Mouse (Mus musculus): ENCODE data around the gene Hnrnpab. TPM values are rescaled to one million over a fixed set of nuclear protein-coding genes. Genes with fewer than 3 reads are reported as not detected.
A peak's percentile ranks its signal among the peaks of the same experiment; 100 is the strongest.

The Hnrnpab gene
- polyA plus RNA-seq, 1 experiment from 2014 or later: 362 TPM

- 33% methylated on average over 11 of the region's 11 CpGs for WGBS (ENCODE audit: insufficient replicate concordance)
- Histone ChIP-seq H3K36me3 (ENCODE audit: control insufficient read depth, insufficient read depth, low read length) (peaks cover 3% of the 10 kb centered on the region; the same call in 1 of the 2 replicates), H3K4me2 (peak overlapping the region; percentile 95), H3K9ac (ENCODE audit: low read depth, low read length) (peak overlapping the region; percentile 73; the same call in 1 of the 2 replicates), H3K27me3 (ENCODE audit: control insufficient read depth, insufficient read depth, low read length) (0 out of 2 replicates have a peak, but pooled peaks cover 5% of the 10 kb centered on the region), H3K9me3 (replicated peaks; ENCODE audit: control insufficient read depth, low read length) (no peaks in the 10 kb centered on the region), H3K4me1 (ENCODE audit: control insufficient read depth, insufficient read depth, low read length) (peaks cover 23% of the 10 kb centered on the region), H3K27ac (ENCODE audit: low read depth, low read length) (no peak overlapping the region), H3K4me3 (ENCODE audit: low read depth, low read length) (peak overlapping the region; percentile 65)
- no peak for ATAC-seq (replicated peaks; ENCODE audit: insufficient number of reproducible peaks, low FRiP score, low TSS enrichment)
Observed at GRCm38 (mm10) chr11:51649111-51649888, 42.7 kb upstream of the Hnrnpab start.

GRCm38 (mm10) chr11:51648566-51648965, 41.9 kb upstream of the Hnrnpab start:
- Histone ChIP-seq H3K27me3 (ENCODE audit: control insufficient read depth, insufficient read depth, low read length) (peaks cover 7% of the 10 kb centered on the region; the same call in 1 of the 2 replicates), H3K9ac (ENCODE audit: low read depth, low read length) (0 out of 2 replicates have a peak overlapping the region, but pooled peaks have one; percentile 54), H3K9me3 (replicated peaks; ENCODE audit: control insufficient read depth, low read length) (no peaks in the 10 kb centered on the region), H3K4me3 (ENCODE audit: low read depth, low read length) (no peak overlapping the region), H3K27ac (ENCODE audit: low read depth, low read length) (no peak overlapping the region), H3K4me1 (ENCODE audit: control insufficient read depth, insufficient read depth, low read length) (peaks cover 26% of the 10 kb centered on the region), H3K4me2 (peak overlapping the region; percentile 95), H3K36me3 (ENCODE audit: control insufficient read depth, insufficient read depth, low read length) (peaks cover 3% of the 10 kb centered on the region)
- no peak for ATAC-seq (replicated peaks; ENCODE audit: insufficient number of reproducible peaks, low FRiP score, low TSS enrichment)
- WGBS (ENCODE audit: insufficient replicate concordance): 25% methylated on average over 3 of the region's 3 CpGs

DNA sequence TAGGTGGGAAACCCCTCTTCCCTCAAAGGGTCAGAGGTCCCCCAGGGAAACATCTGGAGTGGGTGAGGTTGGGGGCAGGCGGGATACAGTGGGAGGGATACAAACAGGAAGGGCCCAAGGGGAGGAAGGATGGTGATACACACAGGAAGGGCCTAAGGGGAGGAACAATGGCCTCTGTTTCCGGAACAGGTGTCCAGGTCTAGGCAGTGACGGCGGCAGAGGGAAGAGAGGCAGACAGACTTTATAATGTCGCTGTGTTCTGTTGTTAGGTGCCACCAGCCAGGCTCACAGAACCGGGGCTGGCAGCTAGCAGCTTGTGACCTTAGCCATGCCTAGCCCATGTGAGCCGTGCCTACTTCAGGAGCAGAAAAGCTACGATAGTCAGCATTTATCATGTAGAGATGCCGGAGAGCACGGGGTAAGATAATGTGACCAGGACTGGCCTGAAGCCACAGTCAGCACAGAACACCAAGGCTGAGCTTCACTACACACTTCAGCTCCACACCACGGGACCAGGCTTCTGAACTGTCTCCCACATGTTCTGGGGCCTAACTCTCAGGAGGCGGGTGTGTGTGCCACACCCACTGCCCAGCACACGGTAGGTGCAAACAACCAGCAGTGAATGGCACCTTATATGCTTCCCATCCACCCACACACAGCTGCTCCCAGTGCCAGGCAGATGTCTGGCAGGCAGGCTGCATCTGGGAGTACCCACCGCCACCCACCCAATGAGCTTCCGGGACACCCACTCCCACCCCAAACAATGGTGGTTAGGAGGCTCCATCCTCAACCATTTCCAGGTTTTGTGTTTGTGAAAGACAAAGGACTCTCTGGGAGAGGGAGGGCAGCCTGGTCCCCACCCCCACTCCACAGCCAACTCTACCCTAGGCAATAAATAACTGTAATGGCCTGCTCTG, 40.4 kb upstream of the Hnrnpab start:
- Histone ChIP-seq H3K27ac (ENCODE audit: low read depth, low read length) (peak overlapping the region; percentile 29), H3K4me3 (ENCODE audit: low read depth, low read length) (no peak overlapping the region), H3K9me3 (replicated peaks; ENCODE audit: control insufficient read depth, low read length) (no peaks in the 10 kb centered on the region), H3K9ac (ENCODE audit: low read depth, low read length) (no peak overlapping the region), H3K4me1 (ENCODE audit: control insufficient read depth, insufficient read depth, low read length) (peaks cover 34% of the 10 kb centered on the region), H3K27me3 (ENCODE audit: control insufficient read depth, insufficient read depth, low read length) (peaks cover 9% of the 10 kb centered on the region; the same call in 1 of the 2 replicates), H3K4me2 (peak overlapping the region; percentile 34), H3K36me3 (ENCODE audit: control insufficient read depth, insufficient read depth, low read length) (peaks cover 3% of the 10 kb centered on the region)
- no peak for ATAC-seq (replicated peaks; ENCODE audit: insufficient number of reproducible peaks, low FRiP score, low TSS enrichment)
- 65% methylated on average over 15 of the region's 15 CpGs for WGBS (ENCODE audit: insufficient replicate concordance)

DNA sequence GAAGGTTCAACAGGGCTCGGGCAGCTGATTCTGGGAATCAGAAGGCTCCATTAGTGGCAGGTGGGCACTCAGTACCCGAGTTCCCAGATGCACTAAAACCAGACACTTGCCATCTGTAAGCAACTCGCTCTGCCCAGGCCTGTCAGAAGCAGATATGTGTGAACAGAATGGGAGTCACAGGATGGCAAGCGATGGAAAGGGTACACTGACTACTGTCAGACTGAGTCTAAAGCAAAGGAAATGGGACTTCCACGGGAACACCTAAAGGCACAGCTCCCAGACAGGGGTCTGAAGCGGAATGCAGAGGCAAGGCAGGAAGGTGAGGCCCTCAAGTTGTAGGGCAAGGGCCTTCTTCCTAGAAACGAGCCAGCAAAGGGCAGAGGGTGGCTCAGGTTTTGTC, 39.6 kb upstream of the Hnrnpab start:
- ATAC-seq (replicated peaks; ENCODE audit: insufficient number of reproducible peaks, low FRiP score, low TSS enrichment): no peak
- Histone ChIP-seq H3K4me1 (ENCODE audit: control insufficient read depth, insufficient read depth, low read length) (peaks cover 34% of the 10 kb centered on the region), H3K36me3 (ENCODE audit: control insufficient read depth, insufficient read depth, low read length) (peaks cover 3% of the 10 kb centered on the region), H3K27me3 (ENCODE audit: control insufficient read depth, insufficient read depth, low read length) (peaks cover 6% of the 10 kb centered on the region; the same call in 1 of the 2 replicates), H3K27ac (ENCODE audit: low read depth, low read length) (no peak overlapping the region), H3K9ac (ENCODE audit: low read depth, low read length) (no peak overlapping the region), H3K9me3 (replicated peaks; ENCODE audit: control insufficient read depth, low read length) (no peaks in the 10 kb centered on the region), H3K4me2 (no peak overlapping the region), H3K4me3 (ENCODE audit: low read depth, low read length) (no peak overlapping the region)
- WGBS (ENCODE audit: insufficient replicate concordance): 77% methylated on average over 7 of the region's 7 CpGs

DNA sequence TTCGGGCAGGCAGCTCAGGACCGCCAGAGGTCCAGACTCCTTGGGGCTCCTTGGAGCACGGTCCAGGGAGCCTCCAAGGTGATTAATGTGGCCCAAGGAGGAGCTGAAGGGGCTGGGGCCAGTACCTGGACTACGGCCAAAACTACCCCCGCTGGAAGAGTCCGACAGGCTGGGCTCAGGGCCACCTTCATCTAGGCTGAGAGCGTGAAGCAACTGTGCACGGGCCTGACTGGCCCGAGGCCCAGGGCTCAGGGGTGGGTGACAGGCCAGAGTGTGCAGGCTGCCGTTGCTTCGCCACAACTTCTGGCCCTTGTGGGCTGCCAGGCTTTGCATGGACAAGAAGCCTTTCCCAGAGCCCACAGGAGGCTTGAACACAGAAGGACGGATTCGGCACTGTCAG, 38.6 kb upstream of the Hnrnpab start:
- peaks cover 31% of the 10 kb centered on the region for H3K4me1 ChIP-seq (ENCODE audit: control insufficient read depth, insufficient read depth, low read length)
- ATAC-seq (replicated peaks; ENCODE audit: insufficient number of reproducible peaks, low FRiP score, low TSS enrichment): no peak
- H3K9me3 ChIP-seq (replicated peaks; ENCODE audit: control insufficient read depth, low read length): no peaks in the 10 kb centered on the region
- H3K36me3 ChIP-seq (ENCODE audit: control insufficient read depth, insufficient read depth, low read length): peaks cover 3% of the 10 kb centered on the region
- H3K4me2 ChIP-seq: no peak overlapping the region
- H3K27ac ChIP-seq (ENCODE audit: low read depth, low read length): no peak overlapping the region
- no peak overlapping the region for H3K9ac ChIP-seq (ENCODE audit: low read depth, low read length)
- peaks cover 6% of the 10 kb centered on the region; the same call in 1 of the 2 replicates for H3K27me3 ChIP-seq (ENCODE audit: control insufficient read depth, insufficient read depth, low read length)
- H3K4me3 ChIP-seq (ENCODE audit: low read depth, low read length): no peak overlapping the region
- 87% methylated on average over 13 of the region's 13 CpGs for WGBS (ENCODE audit: insufficient replicate concordance)

GRCm38 (mm10) chr11:51644217-51644616, 37.6 kb upstream of the Hnrnpab start:
- Histone ChIP-seq H3K27ac (ENCODE audit: low read depth, low read length) (no peak overlapping the region), H3K9ac (ENCODE audit: low read depth, low read length) (no peak overlapping the region), H3K4me3 (ENCODE audit: low read depth, low read length) (no peak overlapping the region), H3K36me3 (ENCODE audit: control insufficient read depth, insufficient read depth, low read length) (peaks cover 3% of the 10 kb centered on the region), H3K9me3 (replicated peaks; ENCODE audit: control insufficient read depth, low read length) (no peaks in the 10 kb centered on the region), H3K27me3 (ENCODE audit: control insufficient read depth, insufficient read depth, low read length) (peaks cover 6% of the 10 kb centered on the region; the same call in 1 of the 2 replicates), H3K4me1 (ENCODE audit: control insufficient read depth, insufficient read depth, low read length) (peaks cover 22% of the 10 kb centered on the region), H3K4me2 (no peak overlapping the region)
- 67% methylated on average over 16 of the region's 16 CpGs for WGBS (ENCODE audit: insufficient replicate concordance)
- no peak for ATAC-seq (replicated peaks; ENCODE audit: insufficient number of reproducible peaks, low FRiP score, low TSS enrichment)

GRCm38 (mm10) chr11:51643761-51644160, 37.1 kb upstream of the Hnrnpab start:
- H3K4me2 ChIP-seq: peak overlapping the region; percentile 33; the same call in 1 of the 2 replicates
- no peak overlapping the region for H3K27ac ChIP-seq (ENCODE audit: low read depth, low read length)
- peaks cover 3% of the 10 kb centered on the region for H3K36me3 ChIP-seq (ENCODE audit: control insufficient read depth, insufficient read depth, low read length)
- H3K4me1 ChIP-seq (ENCODE audit: control insufficient read depth, insufficient read depth, low read length): peaks cover 17% of the 10 kb centered on the region
- H3K27me3 ChIP-seq (ENCODE audit: control insufficient read depth, insufficient read depth, low read length): peaks cover 4% of the 10 kb centered on the region; the same call in 1 of the 2 replicates
- no peak for ATAC-seq (replicated peaks; ENCODE audit: insufficient number of reproducible peaks, low FRiP score, low TSS enrichment)
- peak overlapping the region; percentile 30; the same call in 1 of the 2 replicates for H3K9ac ChIP-seq (ENCODE audit: low read depth, low read length)
- no peak overlapping the region; the same call in 1 of the 2 replicates for H3K4me3 ChIP-seq (ENCODE audit: low read depth, low read length)
- WGBS (ENCODE audit: insufficient replicate concordance): 39% methylated on average over 15 of the region's 15 CpGs
- no peaks in the 10 kb centered on the region for H3K9me3 ChIP-seq (replicated peaks; ENCODE audit: control insufficient read depth, low read length)

DNA sequence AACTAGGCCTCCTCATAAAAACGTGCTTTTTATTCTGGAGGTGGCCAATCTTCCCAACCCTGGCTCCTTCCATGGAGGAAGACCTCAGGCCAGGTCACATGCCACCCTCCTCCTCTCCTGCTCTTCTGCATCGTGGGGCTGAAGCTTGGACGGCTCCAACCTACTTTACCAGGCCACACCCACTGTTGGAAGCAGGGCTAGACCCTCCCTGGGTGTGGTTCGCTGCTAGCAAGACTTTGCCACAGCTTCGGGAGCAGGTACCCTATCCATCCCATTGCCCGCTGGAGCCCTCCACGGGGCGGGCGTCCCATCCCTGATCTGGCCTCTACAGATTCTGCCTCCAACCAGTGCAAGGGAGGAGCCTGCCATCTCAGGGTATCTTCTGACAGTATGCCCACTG, 36.6 kb upstream of the Hnrnpab start:
- no peak overlapping the region for H3K4me3 ChIP-seq (ENCODE audit: low read depth, low read length)
- 55% methylated on average over 9 of the region's 9 CpGs for WGBS (ENCODE audit: insufficient replicate concordance)
- no peak overlapping the region for H3K27ac ChIP-seq (ENCODE audit: low read depth, low read length)
- H3K9me3 ChIP-seq (replicated peaks; ENCODE audit: control insufficient read depth, low read length): no peaks in the 10 kb centered on the region
- no peak for ATAC-seq (replicated peaks; ENCODE audit: insufficient number of reproducible peaks, low FRiP score, low TSS enrichment)
- H3K27me3 ChIP-seq (ENCODE audit: control insufficient read depth, insufficient read depth, low read length): peaks cover 4% of the 10 kb centered on the region; the same call in 1 of the 2 replicates
- peak overlapping the region; percentile 33; the same call in 1 of the 2 replicates for H3K4me2 ChIP-seq
- H3K4me1 ChIP-seq (ENCODE audit: control insufficient read depth, insufficient read depth, low read length): peaks cover 13% of the 10 kb centered on the region; the same call in 1 of the 2 replicates
- H3K36me3 ChIP-seq (ENCODE audit: control insufficient read depth, insufficient read depth, low read length): peaks cover 3% of the 10 kb centered on the region
- no peak overlapping the region for H3K9ac ChIP-seq (ENCODE audit: low read depth, low read length)
